Comparison of ENCODE assay signal across 10 mouse cellular contexts in genomic region chr11:22002062-22002782, GRCm38 (mm10). TPM values are rescaled to one million over a fixed set of nuclear protein-coding genes. Genes with fewer than 3 reads are reported as not detected.
DNase-seq lines count a peak whose midpoint lies in the region; ATAC-seq and TF ChIP-seq lines count a peak whose summit lies in the region.
"Had no signal": no experiment of that assay in that cellular context is flagged by ENCODE, and none has a peak within 500 bp of the region (broad histone marks: within the 10 kb centered on the region; RNA-seq: fewer than 3 reads in every experiment).

No protein-coding gene starts in this region.

- peak overlapping the region; percentile 59 for H3K4me2 ChIP-seq in hindbrain, postnatal 0 days (ENCODE audit: low read depth, low read length)
- peak overlapping the region; percentile 74 for H3K4me2 ChIP-seq in midbrain, embryonic 14.5 days (ENCODE audit: low read length)

- TF ChIP-seq CTCF in E14TG2a.4 (conservative IDR thresholded peaks at IDR 0.05; ENCODE audit: low read length): no peak
- no peak for TF ChIP-seq CTCF in hindbrain, postnatal 0 days (IDR thresholded peaks at IDR 0.05; ENCODE audit: low read depth)

- intact Hi-C loops in gastrocnemius, postnatal 14 days (cut with DNase I; ENCODE audit: low total_unique reads): no loop called here

- DNase-seq in gastrocnemius, postnatal 14 days: peak; percentile 41
- DNase-seq in gastrocnemius, adult 8-10 months (ENCODE audit: low spot score in 2 of 2): no peak
- DNase-seq in forebrain, embryonic 10.5 days (ENCODE audit: extremely low spot score, low spot score): no peak
- DNase-seq in hindbrain, postnatal 0 days (ENCODE audit: low spot score): no peak
- peak; percentile 51 for DNase-seq in midbrain, embryonic 14.5 days
- no peak for DNase-seq in spleen, postnatal 4 days (ENCODE audit: low spot score in 2 of 2)

- H3K4me1 ChIP-seq in E14TG2a.4 (replicated peaks; ENCODE audit: low read depth, low read length): peaks cover 70% of the 10 kb centered on the region
- H3K4me1 ChIP-seq in forebrain, embryonic 10.5 days: peaks cover 93% of the 10 kb centered on the region
- H3K4me1 ChIP-seq in hindbrain, postnatal 0 days (ENCODE audit: insufficient read depth, low read length): peaks cover 6% of the 10 kb centered on the region; the same call in 1 of the 2 replicates
- peaks cover 29% of the 10 kb centered on the region for H3K4me1 ChIP-seq in midbrain, embryonic 14.5 days (ENCODE audit: control insufficient read depth, insufficient read depth, low read length)

- no peak for ATAC-seq in hindbrain, postnatal 0 days
- ATAC-seq in midbrain, embryonic 14.5 days (ENCODE audit: low FRiP score, low TSS enrichment): no peak
- no peak for ATAC-seq in megakaryocyte-erythroid progenitor cell, adult 5-6 weeks (replicated peaks; ENCODE audit: low FRiP score, low TSS enrichment, poor library complexity, severe bottlenecking)

- H3K4me3 ChIP-seq in E14TG2a.4 (replicated peaks; ENCODE audit: low read length): peak overlapping the region; percentile 82
- H3K4me3 ChIP-seq in forebrain, embryonic 10.5 days: peak overlapping the region; percentile 91
- peak overlapping the region; percentile 40 for H3K4me3 ChIP-seq in hindbrain, postnatal 0 days (ENCODE audit: low read length)
- peak overlapping the region; percentile 57 for H3K4me3 ChIP-seq in midbrain, embryonic 14.5 days (replicated peaks; ENCODE audit: low read depth, low read length)

- under 1% methylated on average over 34 of the region's 34 CpGs for WGBS in forebrain, embryonic 10.5 days
- WGBS in hindbrain, postnatal 0 days: 2% methylated on average over 34 of the region's 34 CpGs
- WGBS in midbrain, embryonic 14.5 days: under 1% methylated on average over 33 of the region's 34 CpGs

- H3K9me3 ChIP-seq in E14TG2a.4 (ENCODE audit: low read length): 0 out of 2 replicates have a peak, but pooled peaks cover 6% of the 10 kb centered on the region
- H3K9me3 ChIP-seq in forebrain, embryonic 10.5 days: no peaks in the 10 kb centered on the region
- H3K9me3 ChIP-seq in hindbrain, postnatal 0 days (ENCODE audit: low read length): no peaks in the 10 kb centered on the region
- H3K9me3 ChIP-seq in midbrain, embryonic 14.5 days (ENCODE audit: control insufficient read depth, low read length): no peaks in the 10 kb centered on the region

- peak overlapping the region; percentile 99 for H3K27ac ChIP-seq in forebrain, embryonic 10.5 days
- no peak overlapping the region for H3K27ac ChIP-seq in hindbrain, postnatal 0 days
- peak overlapping the region; percentile 88 for H3K27ac ChIP-seq in midbrain, embryonic 14.5 days (replicated peaks; ENCODE audit: low read depth, low read length)

- H3K9ac ChIP-seq in hindbrain, postnatal 0 days (replicated peaks; ENCODE audit: low read length): no peak overlapping the region
- peak overlapping the region; percentile 66 for H3K9ac ChIP-seq in midbrain, embryonic 14.5 days (replicated peaks; ENCODE audit: low read length)

- H3K36me3 ChIP-seq in E14TG2a.4 (ENCODE audit: insufficient read depth, low read length): no peaks in the 10 kb centered on the region
- peaks cover 32% of the 10 kb centered on the region for H3K36me3 ChIP-seq in forebrain, embryonic 10.5 days (replicated peaks)
- H3K36me3 ChIP-seq in hindbrain, postnatal 0 days (ENCODE audit: insufficient read depth, low read length): no peaks in the 10 kb centered on the region
- H3K36me3 ChIP-seq in midbrain, embryonic 14.5 days (ENCODE audit: control insufficient read depth, insufficient read depth, low read length): no peaks in the 10 kb centered on the region

- peaks cover 94% of the 10 kb centered on the region for H3K27me3 ChIP-seq in E14TG2a.4 (ENCODE audit: insufficient read depth, low read length)
- H3K27me3 ChIP-seq in forebrain, embryonic 10.5 days (ENCODE audit: poor library complexity, severe bottlenecking): peaks cover 98% of the 10 kb centered on the region
- peaks cover 72% of the 10 kb centered on the region for H3K27me3 ChIP-seq in hindbrain, postnatal 0 days (ENCODE audit: insufficient read depth, low read length)
- H3K27me3 ChIP-seq in midbrain, embryonic 14.5 days (ENCODE audit: control insufficient read depth, insufficient read depth, low read length): peaks cover 44% of the 10 kb centered on the region

RNA-seq across cellular contexts. Expression of gene Otx1, which starts 0.5 kb away (rescaled TPM):
- not detected for total RNA-seq in gastrocnemius, postnatal 14 days (2021)
- total RNA-seq in gastrocnemius, adult 8-10 months (2022): not detected
- 39.2 and 46.1 TPM in 2 replicates for polyA plus RNA-seq in forebrain, embryonic 10.5 days (2016; fragmentation: Nextera tagmentation; extraction: Ambion mirVana)
- total RNA-seq in hindbrain, postnatal 0 days (2014; rRNA removed): 0.36 and 1.2 TPM in 2 replicates
- 0.74 and 0.86 TPM in 2 replicates for polyA plus RNA-seq in hindbrain, postnatal 0 days (2015; fragmentation: Nextera tagmentation; extraction: Ambion mirVana)
- 9.9 and 15.2 TPM in 2 replicates for polyA plus RNA-seq in midbrain, embryonic 14.5 days (2014; fragmentation: Nextera tagmentation; extraction: Ambion mirVana)
- total RNA-seq in megakaryocyte-erythroid progenitor cell, adult 5-6 weeks (2014; fragmentation: Nextera tagmentation): not detected in 2 replicates
- not detected in 2 replicates for total RNA-seq in megakaryocyte-erythroid progenitor cell, adult 5-6 weeks (2017)
- total RNA-seq: gastrocnemius, postnatal 36 days; MEL had no signal

Comparison
In these comparisons a context has a peak if more than half of its experiments do, and no peak if none do; other contexts are left out.
1. DNase-seq: peak in gastrocnemius, postnatal 14 days (single experiment) and midbrain, embryonic 14.5 days (single experiment); none in gastrocnemius, adult 8-10 months (0 of 2), forebrain, embryonic 10.5 days (single experiment), hindbrain, postnatal 0 days (single experiment) and spleen, postnatal 4 days (0 of 2).
2. H3K4me3 ChIP-seq: peak in every context shown above with its lines; median percentile 91 in forebrain, embryonic 10.5 days; 82 in E14TG2a.4; 57 in midbrain, embryonic 14.5 days; 40 in hindbrain, postnatal 0 days.